Mouse (Mus musculus): ENCODE data around the gene Cdh3.

- no peak for TF ChIP-seq BHLHE40 (IDR thresholded peaks at IDR 0.05; ENCODE audit: low read depth, low read length)
- no peak for TF ChIP-seq HCFC1 (IDR thresholded peaks at IDR 0.05; ENCODE audit: low read depth, low read length)
- no peak for TF ChIP-seq CTCF (conservative IDR thresholded peaks at IDR 0.05 in 1 of 2, IDR thresholded peaks at IDR 0.05 in 1 of 2; ENCODE audit: low read depth in 2 of 2, low read length in 2 of 2)
- TF ChIP-seq USF1 (IDR thresholded peaks at IDR 0.05; ENCODE audit: low read depth, low read length) = no peak
- TF ChIP-seq POLR2A (IDR thresholded peaks at IDR 0.05; ENCODE audit: low read depth, low read length) = no peak
Observed at GRCm38 (mm10) chr8:106571551-106572172, 61.0 kb downstream of the Cdh3 start.

All from CH12.LX (cell line).